Mouse (Mus musculus): ENCODE measurements around the gene Olfr221.
A peak's percentile ranks its signal among the peaks of the same experiment; 100 is the strongest.

Gene Olfr221

DNA sequence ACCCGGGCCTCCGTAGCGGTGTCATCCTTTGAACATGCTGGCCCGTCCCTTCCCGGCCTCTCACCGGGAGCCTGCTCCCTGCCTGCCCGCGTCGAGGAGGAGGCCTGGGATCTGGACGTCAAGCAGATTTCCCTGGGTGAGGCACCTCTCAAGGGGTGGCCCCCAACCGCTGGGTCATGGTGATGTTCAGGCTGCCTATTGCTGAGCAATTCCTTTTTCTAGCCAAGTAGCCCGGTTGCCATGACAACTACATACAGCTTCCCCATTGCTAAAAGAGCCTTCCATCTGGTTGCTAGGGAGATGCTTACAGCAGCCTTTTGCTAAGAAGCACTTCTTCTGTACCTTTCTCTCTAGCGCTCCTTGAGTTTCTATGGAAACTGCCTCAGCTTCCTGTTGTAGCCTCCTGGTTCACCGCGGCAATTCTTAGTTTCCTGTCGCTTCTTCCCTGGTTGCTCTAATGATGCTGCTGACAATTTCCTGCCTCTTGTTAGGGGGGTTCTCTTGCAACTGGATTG, 38.2 kb downstream of the Olfr221 start:
- no peak for DNase-seq (ENCODE audit: low spot score)

DNA sequence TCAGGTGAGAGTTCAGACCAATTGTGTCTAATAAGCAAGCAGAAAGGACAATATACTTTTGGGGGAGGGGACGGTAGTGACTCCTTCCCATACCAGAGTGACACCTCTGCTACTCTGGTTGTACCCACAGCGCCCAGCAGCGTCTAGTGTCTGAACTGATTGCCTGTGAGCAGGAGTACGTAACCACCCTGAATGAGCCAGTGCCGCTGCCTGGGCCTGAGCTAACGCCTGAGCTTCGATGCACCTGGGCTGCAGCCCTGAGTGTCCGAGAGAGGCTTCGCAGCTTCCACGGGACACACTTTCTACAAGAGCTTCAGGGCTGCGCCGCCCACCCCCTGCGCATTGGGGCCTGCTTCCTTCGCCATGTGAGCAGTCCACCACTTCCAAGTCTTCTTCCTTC, 44.8 kb downstream of the Olfr221 start:
- no peak for DNase-seq (ENCODE audit: low spot score)

DNA sequence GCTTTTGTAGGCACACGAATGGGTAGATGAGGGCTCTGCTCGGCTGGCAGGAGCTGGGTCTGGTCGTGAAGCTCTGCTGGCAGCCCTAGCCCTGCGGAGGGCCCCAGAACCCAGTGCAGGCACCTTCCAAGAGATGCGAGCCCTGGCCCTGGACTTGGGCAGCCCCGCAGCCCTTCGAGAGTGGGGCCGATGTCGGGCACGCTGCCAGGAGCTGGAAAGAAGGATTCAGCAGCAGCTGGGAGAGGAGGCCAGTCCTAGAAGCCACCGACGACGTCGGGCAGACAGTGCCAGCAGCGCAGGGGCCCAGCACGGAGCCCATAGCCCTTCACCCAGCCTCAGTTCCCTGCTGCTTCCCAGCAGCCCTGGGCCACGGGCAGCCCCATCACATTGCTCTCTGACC, 45.4 kb downstream of the Olfr221 start:
- no peak for DNase-seq (ENCODE audit: low spot score)

DNA sequence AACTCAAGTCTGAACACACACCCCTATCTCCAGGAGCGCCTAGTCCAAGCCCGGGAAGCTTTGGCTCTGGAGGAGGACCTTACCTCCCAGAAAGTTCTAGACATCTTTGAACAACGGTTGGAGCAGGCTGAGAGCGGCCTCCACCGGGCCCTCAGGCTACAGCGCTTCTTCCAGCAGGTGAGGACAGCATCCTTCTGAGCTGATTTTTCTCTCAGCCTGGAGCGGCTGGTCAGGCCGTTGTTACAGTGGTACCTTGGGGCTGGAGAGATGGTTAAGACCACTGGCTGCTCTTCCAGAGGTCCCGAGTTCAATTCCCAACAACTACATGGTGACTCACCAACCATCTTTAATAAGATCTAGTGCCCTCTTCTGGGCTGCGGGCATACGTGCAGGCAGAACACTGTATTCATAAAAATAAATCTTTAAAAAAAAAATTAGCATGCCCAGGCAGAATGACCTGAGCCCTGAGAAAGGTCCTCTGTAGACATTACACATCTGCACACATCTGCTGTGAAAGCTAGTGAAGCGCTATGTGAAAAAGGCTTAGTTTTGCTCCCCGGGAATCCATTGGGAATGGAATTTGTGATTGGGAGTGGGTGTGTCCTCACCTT, 45.9 kb downstream of the Olfr221 start:
- DNase-seq (ENCODE audit: low spot score), result no peak

DNA sequence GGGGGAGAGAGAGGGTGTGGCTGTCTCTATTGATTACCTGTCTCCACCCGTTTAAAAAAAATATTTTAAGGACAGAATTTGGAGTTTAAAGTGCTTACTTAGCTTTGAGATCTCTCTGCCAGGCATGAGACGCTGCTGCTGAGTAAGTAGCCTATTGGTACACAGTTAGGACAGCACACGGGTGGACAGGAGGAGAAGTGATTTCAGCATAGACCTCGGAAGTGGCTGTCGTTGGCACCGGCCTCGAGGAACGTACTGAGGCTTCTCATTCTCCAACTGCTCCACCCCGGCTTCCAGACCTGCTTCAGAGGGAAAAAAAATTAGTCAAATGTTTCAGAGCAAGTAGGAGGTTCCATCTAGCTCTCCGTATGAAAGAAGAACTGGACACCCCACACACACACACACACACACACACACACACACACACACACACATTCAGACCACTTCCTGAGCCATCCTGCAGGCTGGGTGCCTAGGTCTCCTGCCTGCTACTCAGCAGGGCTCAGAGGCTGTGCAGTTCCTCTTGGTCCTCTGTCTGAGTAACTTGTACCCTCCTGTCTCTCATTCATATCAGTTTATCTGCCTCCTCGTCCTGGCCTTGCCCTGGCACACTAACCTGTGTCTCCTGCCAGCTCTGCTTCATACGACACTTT, 46.9 kb downstream of the Olfr221 start:
- DNase-seq (ENCODE audit: low spot score), result no peak

DNA sequence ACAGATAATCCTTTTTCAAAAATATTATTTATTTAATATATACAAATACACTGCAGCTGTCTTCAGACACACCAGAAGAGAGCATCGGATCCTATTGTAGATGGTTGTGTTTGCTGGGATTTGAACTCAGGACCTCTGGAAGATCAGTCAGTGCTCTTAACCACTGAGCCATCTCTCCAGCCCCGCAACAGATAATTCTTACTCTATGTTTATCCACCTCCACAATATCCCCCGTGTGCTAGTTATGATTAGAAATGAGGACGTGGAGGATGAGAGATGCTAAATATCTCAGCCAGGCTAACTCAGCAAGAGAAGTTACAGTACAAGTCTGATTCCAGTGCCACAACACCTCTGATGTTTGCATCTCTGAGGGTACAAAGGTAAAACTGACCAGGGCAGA, 47.8 kb downstream of the Olfr221 start:
- DNase-seq (ENCODE audit: low spot score), result no peak

DNA sequence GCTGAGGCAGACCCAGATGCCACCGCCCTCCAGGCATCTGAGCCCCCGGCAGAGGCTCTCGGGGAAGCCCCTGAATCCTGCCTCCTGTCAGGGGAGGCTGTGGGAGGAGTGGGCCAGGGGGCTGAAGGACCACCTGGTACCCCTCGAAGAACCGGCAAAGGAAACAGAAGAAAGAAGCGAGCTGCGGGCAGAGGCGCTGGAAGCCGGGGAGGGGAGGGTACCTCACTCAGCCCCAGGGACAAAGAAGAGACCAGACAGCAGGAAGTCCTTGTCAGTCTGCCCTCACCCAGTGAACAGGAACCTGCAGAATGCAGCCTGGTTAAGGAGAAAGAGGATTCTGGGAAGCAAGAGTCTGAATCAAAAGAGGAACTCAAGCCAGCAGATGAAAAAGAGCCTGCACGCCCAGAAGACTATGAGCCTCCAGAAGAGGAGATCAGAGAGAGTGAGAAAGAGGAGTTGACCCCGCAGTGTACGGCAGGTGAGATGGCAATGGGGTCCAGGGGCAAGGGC, 52.7 kb downstream of the Olfr221 start:
- no peak for DNase-seq (ENCODE audit: low spot score)

DNA sequence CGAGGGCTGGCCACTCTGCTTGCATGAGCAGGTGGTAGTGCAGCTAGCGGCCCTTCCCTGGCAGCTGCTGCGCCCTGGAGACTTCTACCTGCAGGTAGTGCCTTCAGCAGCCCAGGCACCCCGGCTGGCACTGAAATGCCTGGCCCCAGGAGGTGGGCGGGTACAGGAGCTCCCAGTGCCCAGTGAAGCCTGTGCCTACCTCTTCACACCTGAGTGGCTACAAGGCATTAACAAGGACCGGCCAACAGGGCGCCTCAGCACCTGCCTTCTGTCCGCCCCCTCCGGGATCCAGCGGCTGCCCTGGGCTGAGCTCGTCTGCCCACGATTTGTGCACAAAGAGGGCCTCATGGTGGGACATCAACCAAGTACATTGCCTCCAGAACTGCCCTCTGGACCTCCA, 53.5 kb downstream of the Olfr221 start:
- no peak for DNase-seq (ENCODE audit: low spot score)

DNA sequence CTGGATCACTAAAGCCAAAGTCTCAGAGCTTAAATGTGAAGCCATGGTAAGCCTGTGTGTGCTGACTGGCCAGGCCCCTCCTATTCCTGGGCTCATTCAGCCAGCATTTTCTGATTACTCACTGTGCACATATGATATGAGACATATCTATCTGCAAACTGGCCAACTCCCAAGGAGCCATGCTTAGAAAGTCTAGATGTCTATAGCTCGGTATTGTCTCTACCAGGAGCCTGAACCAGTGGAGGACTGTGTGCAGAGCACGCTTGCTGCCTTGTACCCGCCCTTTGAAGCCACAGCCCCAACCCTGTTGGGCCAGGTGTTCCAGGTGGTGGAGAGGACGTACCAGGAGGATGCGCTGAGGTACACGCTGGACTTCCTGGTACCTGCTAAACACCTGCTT, 55.1 kb downstream of the Olfr221 start:
- no peak for DNase-seq (ENCODE audit: low spot score)

DNA sequence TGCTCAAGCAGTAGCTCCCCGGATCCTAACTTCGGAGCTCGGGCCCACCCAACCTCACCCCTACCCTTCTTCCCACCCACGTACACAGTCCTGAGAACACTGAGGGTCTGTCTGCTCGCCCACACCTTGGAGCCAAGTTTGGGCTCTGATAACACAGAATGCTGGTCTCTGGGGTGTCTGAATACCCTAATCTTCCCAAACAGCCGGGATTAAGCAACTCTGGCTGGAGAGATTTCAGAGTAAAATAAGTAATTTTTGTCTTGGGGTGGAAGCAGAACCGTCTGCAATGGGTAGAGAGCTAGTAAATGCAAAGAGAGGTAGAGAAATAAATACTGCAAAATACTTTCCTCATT, 56.1 kb downstream of the Olfr221 start:
- no peak for DNase-seq (ENCODE audit: low spot score)

DNA sequence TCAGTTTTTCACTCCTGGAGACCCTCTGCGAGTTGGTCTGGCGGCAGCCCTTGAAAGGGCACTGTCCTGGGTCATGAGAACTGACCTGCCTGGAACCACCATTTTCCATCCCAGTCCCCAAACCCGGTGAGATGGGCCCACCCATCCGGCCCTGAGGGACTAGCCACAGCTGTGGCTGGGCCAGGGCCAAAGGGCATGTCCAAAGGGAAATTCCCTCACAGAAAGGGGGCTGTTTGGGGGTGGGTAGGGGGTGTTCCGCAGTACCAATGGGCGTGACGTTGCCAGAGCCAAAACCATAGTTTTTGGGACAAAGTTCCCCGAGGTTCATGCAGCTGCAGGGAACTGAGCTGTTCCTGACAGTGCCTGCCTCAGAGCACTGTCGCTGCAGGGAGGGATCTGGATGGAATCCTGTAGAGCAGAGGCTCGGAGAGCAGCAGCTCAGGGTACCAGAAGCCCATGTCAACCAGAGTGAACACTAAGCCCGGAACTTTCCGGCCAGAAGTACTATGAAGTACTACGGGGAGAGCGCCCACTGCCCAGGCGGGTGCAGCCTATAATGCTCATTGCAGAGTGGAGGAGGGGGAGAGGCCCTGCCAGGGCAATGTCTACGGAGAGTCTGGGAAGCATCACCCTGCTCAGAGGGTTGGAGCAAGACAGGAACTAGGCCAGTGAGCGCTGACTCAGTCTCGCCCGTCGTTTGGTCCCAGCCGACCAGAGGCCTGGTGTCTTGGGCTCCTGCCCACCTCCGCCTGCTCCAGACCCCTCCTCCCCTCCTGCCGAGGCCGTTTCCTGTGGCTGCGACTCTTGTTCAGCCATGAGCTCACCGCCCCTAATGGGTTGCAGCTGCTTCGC, 56.7 kb downstream of the Olfr221 start:
- peak; percentile 71 for DNase-seq (ENCODE audit: low spot score)

DNA sequence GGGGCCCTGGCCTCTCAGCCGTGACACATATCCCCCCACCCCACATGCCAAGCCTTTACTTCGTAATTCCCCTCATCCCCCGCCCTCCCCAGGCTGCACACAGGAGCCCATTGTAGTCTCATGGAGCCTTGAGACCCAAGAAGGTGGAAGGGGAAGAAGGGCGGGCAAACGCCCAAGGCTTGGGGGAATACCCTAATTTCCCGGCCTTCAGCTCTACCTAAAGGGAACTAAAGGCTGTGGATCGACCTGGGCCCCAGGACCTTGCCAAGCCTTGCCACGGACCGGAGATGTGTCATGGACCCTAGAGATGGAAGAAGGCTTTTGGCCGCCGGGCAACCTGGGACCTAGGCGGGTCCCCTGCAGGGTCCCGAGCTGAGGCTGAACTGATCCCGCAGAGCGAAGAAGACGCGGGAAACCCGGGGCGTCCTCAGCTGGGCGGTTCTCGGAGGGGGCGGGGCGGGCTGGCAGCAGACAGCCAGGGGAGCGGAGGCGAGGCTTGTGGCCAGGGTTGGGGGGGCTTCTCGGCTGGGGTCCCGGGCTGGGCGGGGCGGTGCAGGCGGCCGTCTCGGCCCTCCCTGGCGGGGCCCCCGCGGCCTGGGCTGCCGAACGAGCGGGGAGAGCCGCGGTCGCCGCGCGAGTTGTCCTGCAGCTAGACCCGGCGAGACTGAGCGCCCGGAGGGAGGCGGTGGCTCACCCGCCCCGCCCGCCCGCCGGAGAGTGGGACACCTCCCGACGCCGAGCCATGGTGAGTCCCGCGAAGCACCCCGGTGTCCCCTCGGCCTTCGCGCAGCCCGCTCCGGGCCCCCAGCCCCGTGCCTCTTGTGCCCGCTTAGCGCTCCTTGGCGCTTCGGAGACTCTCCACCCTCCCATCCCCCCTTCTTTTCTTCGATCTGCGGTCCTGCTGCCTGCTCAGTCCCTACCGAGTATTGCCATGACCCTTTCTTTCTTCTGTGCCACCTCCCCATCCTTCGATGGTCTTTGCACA, 57.7 kb downstream of the Olfr221 start, which contains the start of gene Arhgef40:
Gene Arhgef40 (plus strand): TSS at position 473 of the 985 bp plus-strand sequence.
- peak; percentile 48 for DNase-seq (ENCODE audit: low spot score)
